Mouse (Mus musculus) ES-Bruce4 (cell line): ENCODE measurements at regions not wholly inside any gene's neighbourhood (a gene's known extent, or its start where the extent isn't known, plus 50 kb on each side); places are given as distances from the start of the nearest gene placed in this dataset.

Experiments
- H3K27ac ChIP-seq: 2 replicates; pipeline ENCODE4 v1.5.1; 2012; ENCODE audit warnings: low read length, inconsistent platforms; ENCODE audit not compliant: insufficient read depth
- H3K27me3 ChIP-seq: 2 replicates; pipeline ENCODE4 v1.6.1; 2012; ENCODE audit warnings: mild to moderate bottlenecking, low read length, inconsistent platforms; ENCODE audit not compliant: control insufficient read depth, poor library complexity, insufficient read depth, severe bottlenecking
- H3K36me3 ChIP-seq: 2 replicates; pipeline ENCODE4 v1.6.1; 2012; ENCODE audit warnings: inconsistent platforms, mild to moderate bottlenecking, low read length, moderate library complexity; ENCODE audit not compliant: control insufficient read depth, poor library complexity, insufficient read depth, severe bottlenecking
- H3K4me1 ChIP-seq: one replicate; pipeline ENCODE4 v1.8.1; 2011; ENCODE audit warnings: low read length; ENCODE audit not compliant: control insufficient read depth, insufficient read depth
- H3K4me3 ChIP-seq: 2 replicates; pipeline ENCODE4 v1.5.1; 2011; ENCODE audit warnings: low read depth, mild to moderate bottlenecking, low read length
- H3K9ac ChIP-seq: 2 replicates; pipeline ENCODE4 v1.6.1; 2012; ENCODE audit warnings: low read depth, mild to moderate bottlenecking, inconsistent platforms; ENCODE audit not compliant: poor library complexity, severe bottlenecking
- H3K9me3 ChIP-seq: replicated peaks from 2 replicates; pipeline ENCODE4 v1.6.1; 2012; ENCODE audit warnings: mild to moderate bottlenecking, low read length, inconsistent platforms; ENCODE audit not compliant: control insufficient read depth, poor library complexity, insufficient read depth, severe bottlenecking
- CTCF ChIP-seq: IDR thresholded peaks from one replicate; pipeline ENCODE4 v1.8.1; 2011; ENCODE audit warnings: low read depth, low read length
- EP300 ChIP-seq: IDR thresholded peaks from 2 replicates; pipeline ENCODE4 v1.6.1; 2011; ENCODE audit warnings: low read depth, low read length; ENCODE audit not compliant: insufficient read depth
- POLR2A ChIP-seq: IDR thresholded peaks from one replicate; pipeline ENCODE4 v1.8.1; 2011; ENCODE audit warnings: low read length; ENCODE audit not compliant: insufficient read depth

GRCm38 (mm10) chr9:52287761-52288275 is 119.4 kb upstream of the Zc3h12c start:
- no peaks in the 10 kb centered on the region for H3K36me3 ChIP-seq
- no peaks in the 10 kb centered on the region for H3K4me1 ChIP-seq
- no peak overlapping the region for H3K9ac ChIP-seq
- no peaks in the 10 kb centered on the region for H3K27me3 ChIP-seq
- no peak overlapping the region for H3K4me3 ChIP-seq
- H3K27ac ChIP-seq: no peak overlapping the region
- TF ChIP-seq CTCF (no peak), POLR2A (no peak), EP300 (no peak)
- no peaks in the 10 kb centered on the region for H3K9me3 ChIP-seq

- Histone ChIP-seq H3K9me3 (no peaks in the 10 kb centered on the region), H3K4me3 (no peak overlapping the region), H3K36me3 (no peaks in the 10 kb centered on the region), H3K4me1 (no peaks in the 10 kb centered on the region), H3K9ac (no peak overlapping the region), H3K27me3 (no peaks in the 10 kb centered on the region), H3K27ac (no peak overlapping the region)
- TF ChIP-seq EP300: no peak
- peak; percentile 6 for TF ChIP-seq CTCF
Measured at GRCm38 (mm10) chr9:52287246-52287651, 118.9 kb upstream of the Zc3h12c start.

- no peak overlapping the region for H3K4me3 ChIP-seq
Measured at GRCm38 (mm10) chr9:52286104-52286503, 117.7 kb upstream of the Zc3h12c start.

GRCm38 (mm10) chr9:52283558-52283957 is 115.2 kb upstream of the Zc3h12c start:
- H3K27ac ChIP-seq: no peak overlapping the region
- H3K9ac ChIP-seq: no peak overlapping the region
- no peaks in the 10 kb centered on the region for H3K36me3 ChIP-seq
- no peak overlapping the region for H3K4me3 ChIP-seq
- no peaks in the 10 kb centered on the region for H3K27me3 ChIP-seq
- TF ChIP-seq CTCF (no peak), EP300 (no peak), POLR2A (no peak)
- H3K9me3 ChIP-seq: no peaks in the 10 kb centered on the region
- H3K4me1 ChIP-seq: no peaks in the 10 kb centered on the region

More at GRCm38 (mm10) chr9:52286104-52286503, 117.7 kb upstream of the Zc3h12c start:
- no peak for TF ChIP-seq CTCF
- no peak for TF ChIP-seq POLR2A
- H3K36me3 ChIP-seq: no peaks in the 10 kb centered on the region
- no peaks in the 10 kb centered on the region for H3K27me3 ChIP-seq
- no peaks in the 10 kb centered on the region for H3K9me3 ChIP-seq
- H3K4me1 ChIP-seq: no peaks in the 10 kb centered on the region
- no peak overlapping the region for H3K27ac ChIP-seq
- no peak overlapping the region for H3K9ac ChIP-seq

- TF ChIP-seq POLR2A: no peak
- no peak for TF ChIP-seq CTCF
- TF ChIP-seq EP300: no peak
- H3K27ac ChIP-seq: no peak overlapping the region
Measured at GRCm38 (mm10) chr9:52280995-52281394, 112.6 kb upstream of the Zc3h12c start.

GRCm38 (mm10) chr9:52280556-52280955 is 112.2 kb upstream of the Zc3h12c start:
- no peaks in the 10 kb centered on the region for H3K36me3 ChIP-seq
- H3K4me3 ChIP-seq: no peak overlapping the region
- no peaks in the 10 kb centered on the region for H3K9me3 ChIP-seq
- H3K9ac ChIP-seq: no peak overlapping the region
- TF ChIP-seq CTCF (no peak), EP300 (no peak), POLR2A (no peak)
- H3K27ac ChIP-seq: no peak overlapping the region
- H3K27me3 ChIP-seq: no peaks in the 10 kb centered on the region
- H3K4me1 ChIP-seq: no peaks in the 10 kb centered on the region

More at GRCm38 (mm10) chr9:52280995-52281394, 112.6 kb upstream of the Zc3h12c start:
- Histone ChIP-seq H3K27me3 (no peaks in the 10 kb centered on the region), H3K9me3 (no peaks in the 10 kb centered on the region), H3K36me3 (no peaks in the 10 kb centered on the region), H3K4me1 (no peaks in the 10 kb centered on the region), H3K4me3 (no peak overlapping the region), H3K9ac (no peak overlapping the region)
